Mouse (Mus musculus) thymus, adult 2 months (tissue): ENCODE measurements around the gene Disc1.

Experiments
- CTCF ChIP-seq: fragments of 200-500 bp; IDR thresholded peaks from 2 replicates; pipeline ENCODE4 v1.5.1; 2012; ENCODE audit warnings: mild to moderate bottlenecking, control low read depth, low read length, moderate library complexity, borderline replicate concordance; ENCODE audit not compliant: control insufficient read depth, poor library complexity, insufficient read depth; ENCODE audit errors: extremely low read depth
- POLR2A ChIP-seq: fragments of 200-500 bp; IDR thresholded peaks from 2 replicates; pipeline ENCODE4 v1.6.1; 2012; ENCODE audit warnings: mild to moderate bottlenecking, low read length, control low read depth, moderate library complexity; ENCODE audit not compliant: control insufficient read depth, poor library complexity, insufficient read depth; ENCODE audit errors: extremely low read depth

GRCm38 (mm10) chr8:125068146-125068905, 14.3 kb downstream of the Disc1 start:
- TF ChIP-seq CTCF (no peak), POLR2A (no peak)
